Mouse (Mus musculus): ENCODE results near the gene Phpt1.

DNA sequence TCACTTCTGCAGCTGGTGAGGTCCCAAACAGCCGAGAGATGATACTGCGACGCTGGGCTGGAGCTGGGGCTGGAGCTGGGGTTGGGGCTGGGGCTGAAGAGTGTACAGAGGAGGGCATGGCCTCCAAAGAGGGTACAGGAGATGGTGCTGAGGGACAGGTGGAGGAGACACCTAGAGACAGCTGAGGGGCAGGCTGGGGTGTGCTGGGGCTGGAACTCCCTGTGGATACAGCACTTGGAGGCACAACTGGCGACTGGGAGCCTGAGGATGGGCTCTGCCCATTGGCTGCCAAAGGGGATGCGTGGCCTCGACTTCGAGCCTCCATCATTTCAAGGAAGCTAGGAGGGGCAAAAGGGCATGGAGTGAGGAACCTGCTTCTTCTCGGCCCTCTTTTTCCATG, 12.3 kb upstream of the Phpt1 start:
- TF ChIP-seq CTCF (IDR thresholded peaks at IDR 0.05; ENCODE audit: control insufficient read depth, insufficient read depth, insufficient replicate concordance, low read depth, low read length) (no peak), POLR2A (IDR thresholded peaks at IDR 0.05; ENCODE audit: control insufficient read depth, low read depth, low read length) (no peak)
